Mouse (Mus musculus) embryonic facial prominence, embryonic 10.5 days (tissue): Measurements from ENCODE around the gene Prpf40a. TPM values are rescaled to one million over a fixed set of nuclear protein-coding genes. Genes with fewer than 3 reads are reported as not detected.

Source experiments
- DNase-seq: peaks from one replicate; pipeline ENCODE4 v3.0.0-alpha.2; 2017; ENCODE audit warnings: low spot score
- H3K27ac ChIP-seq: fragments of 300-500 bp; sonication (generic); replicated peaks from 2 replicates; pipeline ENCODE4 v1.5.1; 2016; ENCODE audit warnings: mild to moderate bottlenecking
- H3K27me3 ChIP-seq: fragments of 300-500 bp; sonication (generic); replicated peaks from 2 replicates; pipeline ENCODE4 v1.6.1; 2016; ENCODE audit warnings: low read depth, mild to moderate bottlenecking; ENCODE audit not compliant: poor library complexity, severe bottlenecking
- H3K36me3 ChIP-seq: fragments of 300-500 bp; sonication (generic); replicated peaks from 2 replicates; pipeline ENCODE4 v1.6.1; 2016; ENCODE audit warnings: mild to moderate bottlenecking, moderate library complexity
- H3K4me1 ChIP-seq: fragments of 300-500 bp; sonication (generic); 2 replicates; pipeline ENCODE4 v1.6.1; 2016
- H3K4me3 ChIP-seq: fragments of 300-500 bp; sonication (generic); 2 replicates; pipeline ENCODE4 v1.5.1; 2016; ENCODE audit warnings: mild to moderate bottlenecking, moderate library complexity
- H3K9me3 ChIP-seq: fragments of 300-500 bp; sonication (generic); 2 replicates; pipeline ENCODE4 v1.6.1; 2016; ENCODE audit warnings: mild to moderate bottlenecking
- WGBS: fragments of 180-500 bp; shearing (Covaris S2); methylation state at CpG from one replicate; pipeline ENCODE4 v1.1.7; 2016; 5-methylcytosine and 5-hydroxymethylcytosine counted together
- polyA plus RNA-seq: library from polyadenylated mRNA; unstranded; fragments of >200 nt; fragmentation: Nextera tagmentation; extraction: Ambion mirVana; gene quantifications from 2 replicates; pipeline ENCODE4 v1.2.1, GENCODE M21; 2016

Gene Prpf40a
- polyA plus RNA-seq, 1 experiment from 2014 or later = 209 TPM

DNA sequence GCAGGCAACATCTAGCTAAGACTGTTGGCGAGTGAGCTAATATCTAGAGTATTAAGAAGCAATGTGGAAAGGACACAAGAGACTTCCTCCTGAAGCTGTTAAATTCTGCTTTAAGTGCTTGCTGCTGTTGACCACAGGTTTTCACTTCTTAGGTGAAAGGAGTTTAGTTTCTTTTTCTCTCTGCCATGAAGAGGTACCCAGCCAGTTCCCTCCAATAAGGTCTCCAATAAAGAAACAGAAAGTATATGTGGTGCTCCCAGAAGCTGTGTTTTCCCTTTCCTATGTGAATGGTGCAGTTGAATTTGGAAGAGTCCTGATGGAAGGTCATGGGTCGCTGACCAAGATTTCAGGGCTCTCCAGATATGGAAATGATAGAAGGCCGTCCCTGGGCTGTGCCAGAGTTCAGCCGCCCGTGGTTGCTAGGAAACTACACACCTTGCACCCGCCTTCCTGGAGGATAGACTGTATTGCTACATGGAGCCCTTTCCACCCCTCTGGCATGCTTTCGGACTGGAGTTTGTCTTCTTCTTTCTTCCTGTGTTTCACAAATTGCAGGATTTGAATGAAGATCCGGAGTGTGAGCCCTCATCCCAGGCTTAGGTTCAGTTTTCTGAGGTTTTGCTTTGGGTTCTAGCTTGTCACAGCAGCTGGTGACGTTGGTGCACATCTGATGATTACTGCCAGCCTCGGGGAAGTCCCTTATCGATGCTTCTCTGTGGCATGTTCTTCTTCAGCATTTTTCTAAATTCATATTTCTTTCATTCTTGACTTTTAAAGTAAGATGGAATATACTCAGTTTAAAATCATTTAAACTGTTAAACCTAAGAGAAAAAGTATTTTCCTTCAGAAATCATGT is 89.0 kb downstream of the Prpf40a start:
- WGBS = 90% methylated on average over 11 of the region's 11 CpGs
- H3K27ac ChIP-seq = no peak overlapping the region
- no peaks in the 10 kb centered on the region for H3K4me1 ChIP-seq
- H3K4me3 ChIP-seq = no peak overlapping the region
- DNase-seq = no peak
- no peaks in the 10 kb centered on the region for H3K27me3 ChIP-seq
- no peaks in the 10 kb centered on the region for H3K9me3 ChIP-seq
- H3K36me3 ChIP-seq = peaks cover 64% of the 10 kb centered on the region

DNA sequence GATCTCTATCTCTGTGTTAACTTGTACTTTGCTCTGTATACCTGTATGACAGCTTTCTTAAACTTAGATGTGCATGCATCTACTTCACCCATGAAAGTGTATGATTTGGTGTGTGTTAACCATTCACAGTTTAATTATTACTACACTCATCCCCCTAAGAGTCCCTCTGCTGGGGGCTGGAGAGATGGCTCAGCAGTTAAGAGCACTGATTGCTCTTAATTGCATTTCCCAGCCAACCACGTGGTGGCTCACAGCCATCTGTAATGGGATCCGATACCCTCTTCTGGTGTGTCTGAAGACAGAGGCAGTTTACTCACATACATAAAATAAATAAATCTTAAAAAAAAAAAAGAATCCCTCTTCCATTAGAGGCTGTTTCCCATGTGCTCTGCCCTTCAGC is 91.0 kb downstream of the Prpf40a start:
- no peaks in the 10 kb centered on the region for H3K4me1 ChIP-seq

DNA sequence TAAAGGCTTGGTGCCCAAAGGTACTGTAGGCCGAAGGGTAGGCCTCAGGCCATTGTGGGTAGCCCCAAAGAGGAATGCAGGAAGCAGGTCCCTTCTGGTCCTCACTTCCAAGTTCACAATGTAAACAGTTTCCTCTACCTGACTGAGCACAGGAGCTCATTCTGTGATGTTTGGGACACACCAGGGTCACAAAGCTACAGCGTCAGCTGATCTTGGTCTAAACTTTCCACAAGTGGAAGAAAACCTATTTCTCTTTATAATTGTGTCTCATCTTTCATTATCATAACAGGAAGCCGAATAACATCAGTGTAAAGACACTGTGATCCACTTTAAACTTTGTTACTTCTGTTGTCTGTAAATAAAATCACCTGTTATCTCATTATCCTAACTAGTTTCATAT is 95.6 kb downstream of the Prpf40a start:
- H3K4me3 ChIP-seq = no peak overlapping the region
- no peaks in the 10 kb centered on the region for H3K9me3 ChIP-seq
- peaks cover 17% of the 10 kb centered on the region for H3K36me3 ChIP-seq
- no peak overlapping the region for H3K27ac ChIP-seq
- no peaks in the 10 kb centered on the region for H3K27me3 ChIP-seq
- H3K4me1 ChIP-seq = no peaks in the 10 kb centered on the region
- 95% methylated on average over 3 of the region's 3 CpGs for WGBS
- no peak for DNase-seq

More for the DNA sequence above, 91.0 kb downstream of the Prpf40a start:
- no peaks in the 10 kb centered on the region for H3K9me3 ChIP-seq
- peaks cover 46% of the 10 kb centered on the region for H3K36me3 ChIP-seq
- DNase-seq = no peak
- 44% methylated on average over 2 of the region's 2 CpGs for WGBS
- H3K27me3 ChIP-seq = no peaks in the 10 kb centered on the region
- H3K4me3 ChIP-seq = no peak overlapping the region
- no peak overlapping the region for H3K27ac ChIP-seq

DNA sequence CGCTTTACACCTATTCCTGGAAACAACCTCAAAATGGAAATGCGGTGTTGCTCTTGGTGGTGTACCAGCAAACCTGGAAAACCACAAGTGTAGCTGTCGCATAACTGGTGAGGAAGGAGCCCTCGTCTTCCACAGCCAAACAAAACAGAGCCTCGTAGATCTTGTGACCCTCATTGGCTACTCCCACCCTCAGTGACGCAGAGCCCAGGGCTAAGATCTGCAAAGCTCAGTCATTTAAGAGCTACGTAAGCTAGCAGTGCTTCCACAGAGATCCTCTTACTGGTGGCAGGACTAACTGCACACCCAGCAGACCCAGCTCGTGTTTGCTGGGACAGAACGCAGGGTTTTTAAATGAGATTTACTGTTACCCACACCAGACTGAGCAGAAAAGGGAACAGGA is 96.1 kb downstream of the Prpf40a start:
- no peak overlapping the region for H3K27ac ChIP-seq
- H3K36me3 ChIP-seq = peaks cover 20% of the 10 kb centered on the region
- no peak for DNase-seq
- no peaks in the 10 kb centered on the region for H3K9me3 ChIP-seq
- no peaks in the 10 kb centered on the region for H3K4me1 ChIP-seq
- H3K4me3 ChIP-seq = no peak overlapping the region
- 89% methylated on average over 9 of the region's 9 CpGs for WGBS
- H3K27me3 ChIP-seq = no peaks in the 10 kb centered on the region

DNA sequence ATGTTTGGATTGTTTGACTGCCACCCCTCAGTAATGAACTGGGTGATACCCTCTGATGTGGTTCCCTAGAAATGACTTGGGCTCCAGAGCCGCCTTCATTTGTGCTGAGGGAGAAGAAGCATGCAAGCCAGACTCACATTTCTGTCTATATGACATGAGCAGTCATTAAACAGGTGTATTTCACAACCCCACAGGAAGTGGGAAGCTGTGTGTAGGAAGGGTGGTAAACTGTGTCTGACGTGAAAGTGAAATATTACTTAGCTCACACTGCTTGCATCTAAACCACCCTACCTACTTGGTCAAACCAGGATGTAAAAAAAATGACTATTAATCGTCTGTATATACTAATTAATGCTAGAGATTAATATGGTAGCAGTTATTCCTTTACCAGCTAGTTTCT is 102.3 kb downstream of the Prpf40a start:
- Histone ChIP-seq H3K36me3 (0 out of 2 replicates have a peak, but pooled peaks cover 3% of the 10 kb centered on the region), H3K4me1 (no peaks in the 10 kb centered on the region), H3K27me3 (no peaks in the 10 kb centered on the region), H3K4me3 (no peak overlapping the region), H3K9me3 (no peaks in the 10 kb centered on the region), H3K27ac (no peak overlapping the region)
- WGBS = 89% methylated on average over 3 of the region's 3 CpGs
- no peak for DNase-seq

DNA sequence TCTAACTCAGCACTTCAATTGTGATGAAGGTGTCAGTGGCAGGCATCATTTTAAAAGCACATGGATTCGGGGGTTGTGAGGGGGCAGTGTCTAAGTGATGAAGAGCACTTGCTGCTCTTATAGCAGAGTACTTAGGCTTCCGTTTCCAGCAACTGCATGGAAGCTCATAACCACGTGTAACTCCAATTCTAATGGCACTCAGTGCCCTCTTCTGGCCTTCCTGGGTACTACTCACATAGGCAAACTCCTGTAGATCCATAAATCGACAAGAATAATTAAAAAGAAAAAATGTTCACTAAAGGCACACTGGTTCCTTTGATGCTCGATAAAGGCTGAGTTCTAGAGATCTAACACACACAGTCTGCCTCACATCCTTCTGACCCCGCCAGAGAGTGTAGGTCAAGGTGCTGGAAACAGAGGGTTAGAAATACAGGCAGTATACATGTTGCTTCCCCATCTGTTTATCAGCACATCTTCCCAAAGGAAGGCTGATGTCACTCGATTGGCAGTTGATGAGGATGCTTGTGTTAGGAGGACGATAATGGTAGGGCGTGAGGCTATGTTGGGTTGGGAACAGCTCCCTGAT is 105.4 kb downstream of the Prpf40a start:
- Histone ChIP-seq H3K36me3 (0 out of 2 replicates have a peak, but pooled peaks cover 3% of the 10 kb centered on the region), H3K9me3 (no peaks in the 10 kb centered on the region), H3K4me1 (no peaks in the 10 kb centered on the region), H3K27me3 (no peaks in the 10 kb centered on the region), H3K4me3 (no peak overlapping the region), H3K27ac (no peak overlapping the region)
- peak; percentile 30 for DNase-seq
- 59% methylated on average over 9 of the region's 9 CpGs for WGBS

Other genes with a start within 250 kb of the Prpf40a start
- 66.9 and 68.2 TPM in 2 replicates for gene Arl6ip6, start 442 bp upstream of the Prpf40a start, polyA plus RNA-seq